Mouse (Mus musculus): Measurements from ENCODE around the gene Pex11g.

DNA sequence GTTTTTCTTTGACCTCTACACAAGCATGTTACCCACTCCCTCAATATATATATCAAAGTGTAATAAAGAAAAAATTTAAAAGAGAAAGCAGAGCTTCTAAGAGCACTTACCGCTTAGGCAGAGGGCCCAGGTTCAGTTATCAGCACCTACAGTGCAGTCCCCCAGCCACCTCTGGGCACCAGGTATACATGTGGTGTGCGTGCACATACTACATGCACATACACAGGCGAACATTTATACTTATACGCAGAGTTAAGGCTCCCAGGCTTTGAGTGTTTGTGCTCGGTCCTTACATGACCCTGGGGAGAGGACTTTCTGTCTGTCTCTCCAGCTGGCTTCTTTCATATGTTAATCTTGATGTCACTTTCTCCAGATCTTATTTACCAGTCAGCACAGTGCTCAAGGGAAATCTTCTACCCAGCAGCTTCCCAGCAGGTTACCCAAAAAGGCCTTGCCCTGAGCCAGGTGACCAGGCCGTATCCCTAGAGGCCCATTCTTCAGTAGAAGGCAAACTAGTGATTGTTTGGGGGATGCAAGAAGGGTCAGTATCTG lies 52.8 kb downstream of the Pex11g start:
- TF ChIP-seq CTCF (conservative IDR thresholded peaks at IDR 0.05 in 1 of 2, IDR thresholded peaks at IDR 0.05 in 1 of 2; ENCODE audit: low read depth in 2 of 2, low read length in 2 of 2) (no peak), CHD1 (IDR thresholded peaks at IDR 0.05; ENCODE audit: low read depth, low read length) (no peak), USF1 (IDR thresholded peaks at IDR 0.05; ENCODE audit: low read depth, low read length) (no peak), POLR2A (IDR thresholded peaks at IDR 0.05; ENCODE audit: low read depth, low read length) (no peak), MAX (IDR thresholded peaks at IDR 0.05; ENCODE audit: low read length) (no peak)

Measured in CH12.LX (cell line).